Mouse (Mus musculus) natural killer cell, adult 2 months (primary cell): ENCODE measurements around the gene Ctxn2.

Experiments used
- DNase-seq, 2 experiments: peaks; one replicate each; pipeline ENCODE4 v3.0.0; 2022; ENCODE audit warnings: low spot score in 2 of 2

Gene Ctxn2

DNA sequence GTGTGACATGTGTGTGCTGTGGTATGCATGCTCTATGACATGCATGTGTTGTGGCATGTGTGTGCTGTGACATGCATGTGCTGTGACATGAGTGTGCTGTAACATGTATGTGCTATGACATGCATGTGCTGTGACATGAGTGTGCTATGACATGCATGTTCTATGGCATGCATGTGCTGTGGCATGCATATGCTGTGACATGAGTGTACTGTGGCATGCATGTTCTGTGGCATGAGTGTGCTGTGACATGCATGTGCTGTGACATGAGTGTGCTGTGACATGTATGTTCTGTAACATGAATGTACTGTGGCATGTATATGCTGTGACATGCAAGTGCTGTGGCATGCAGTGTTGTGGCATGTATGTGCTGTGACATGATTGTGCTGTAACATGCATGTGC is 56.4 kb downstream of the Ctxn2 start:
- no peak for DNase-seq

DNA sequence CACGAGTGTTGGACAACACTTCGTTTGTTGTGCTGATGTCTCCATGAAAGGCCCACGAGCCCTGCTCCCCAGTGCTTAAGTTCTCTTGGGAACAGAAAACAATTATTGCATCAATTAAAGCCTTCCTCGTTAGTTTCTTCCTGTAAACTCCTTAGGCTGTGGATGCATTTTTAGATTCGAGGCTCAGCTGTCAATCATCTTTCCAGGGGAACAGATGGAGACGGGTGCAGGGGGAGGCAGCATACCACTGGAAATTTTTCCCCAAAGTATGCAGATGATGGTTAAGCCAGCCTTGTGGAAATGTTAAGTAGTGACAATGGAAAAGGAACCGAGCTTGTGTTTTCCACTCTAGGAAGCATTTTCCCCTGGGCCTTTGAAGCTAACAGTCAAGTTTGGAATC is 60.3 kb downstream of the Ctxn2 start:
- DNase-seq, result no peak
